8 mouse cellular contexts compared by ENCODE assay signal in genomic region chr16:16983534-16984422, GRCm38 (mm10). TPM values are rescaled to one million over a fixed set of nuclear protein-coding genes. Genes with fewer than 3 reads are reported as not detected.
DNase-seq lines count a peak whose midpoint lies in the region; ATAC-seq and TF ChIP-seq lines count a peak whose summit lies in the region.

No protein-coding gene starts in this region.

- H3K4me3 ChIP-seq in C2C12 (ENCODE audit: insufficient read depth, poor library complexity, severe bottlenecking) (peak overlapping the region; percentile 81), G1E (ENCODE audit: low read depth, low read length) (peak overlapping the region; percentile 96)
- peak overlapping the region; percentile 93 for H3K4me3 ChIP-seq in heart, adult 2 months
- H3K4me3 ChIP-seq in liver, postnatal 0 days (ENCODE audit: low read depth, low read length): peak overlapping the region; percentile 82
- peak overlapping the region; percentile 99 for H3K4me3 ChIP-seq in neural tube, embryonic 13.5 days

- peak overlapping the region; percentile 96 for H3K4me2 ChIP-seq in liver, postnatal 0 days (ENCODE audit: low read depth, low read length)
- H3K4me2 ChIP-seq in neural tube, embryonic 13.5 days: peak overlapping the region; percentile 67

- H3K36me3 ChIP-seq in C2C12 (ENCODE audit: control insufficient read depth, insufficient read depth) (peaks cover 14% of the 10 kb centered on the region), G1E (replicated peaks) (peaks cover 27% of the 10 kb centered on the region)
- peaks cover 13% of the 10 kb centered on the region for H3K36me3 ChIP-seq in heart, adult 2 months (ENCODE audit: control insufficient read depth, insufficient read depth, low read length)
- H3K36me3 ChIP-seq in liver, postnatal 0 days (replicated peaks; ENCODE audit: insufficient read depth, low read length): peaks cover 13% of the 10 kb centered on the region; the same call in 1 of the 2 replicates
- H3K36me3 ChIP-seq in neural tube, embryonic 13.5 days: 0 out of 2 replicates have a peak, but pooled peaks cover 9% of the 10 kb centered on the region

- H3K9ac ChIP-seq in heart, adult 2 months (ENCODE audit: low read depth, low read length): peak overlapping the region; percentile 92
- peak overlapping the region; percentile 85 for H3K9ac ChIP-seq in liver, postnatal 0 days (replicated peaks)
- peak overlapping the region; percentile 98 for H3K9ac ChIP-seq in neural tube, embryonic 13.5 days

- no peaks in the 10 kb centered on the region for H3K9me3 ChIP-seq in G1E (replicated peaks)
- no peaks in the 10 kb centered on the region for H3K9me3 ChIP-seq in liver, postnatal 0 days (ENCODE audit: low read length)
- H3K9me3 ChIP-seq in neural tube, embryonic 13.5 days: no peaks in the 10 kb centered on the region

- H3K27ac ChIP-seq in heart, adult 2 months: peak overlapping the region; percentile 95
- peak overlapping the region; percentile 84 for H3K27ac ChIP-seq in liver, postnatal 0 days (ENCODE audit: low read depth)
- peak overlapping the region; percentile 97 for H3K27ac ChIP-seq in neural tube, embryonic 13.5 days (replicated peaks)

- TF ChIP-seq CTCF in C2C12 (IDR thresholded peaks at IDR 0.05; ENCODE audit: control insufficient read depth, insufficient read depth, insufficient read length): no peak
- TF ChIP-seq CTCF in G1E (IDR thresholded peaks at IDR 0.05; ENCODE audit: low read depth, low read length): no peak
- TF ChIP-seq CTCF in heart, adult 2 months (IDR thresholded peaks at IDR 0.05): no peak
- 0 out of 2 replicates have a peak, but pooled peaks have one; percentile 11 for TF ChIP-seq CTCF in liver, postnatal 0 days (IDR thresholded peaks at IDR 0.05; ENCODE audit: low read depth)

- WGBS in heart, adult 2 months: under 1% methylated on average over 75 of the region's 75 CpGs
- under 1% methylated on average over 57 of the region's 75 CpGs for WGBS in liver, postnatal 0 days (ENCODE audit: insufficient replicate concordance)
- under 1% methylated on average over 72 of the region's 75 CpGs for WGBS in neural tube, embryonic 13.5 days

- no peak for TF ChIP-seq EP300 in heart, adult 2 months (IDR thresholded peaks at IDR 0.05; ENCODE audit: insufficient read depth, low read depth, low read length)
- TF ChIP-seq EP300 in liver, postnatal 0 days (IDR thresholded peaks at IDR 0.05; ENCODE audit: low read depth): no peak

- intact Hi-C loops in heart, adult 2 months (cut with DNase I): loop anchor here (2.0 to 5.0 kb wide), 3 partner anchors 39 to 89 kb away; no protein-coding TSS in a partner anchor

- H3K27me3 ChIP-seq in C2C12 (ENCODE audit: control insufficient read depth, insufficient read depth, insufficient read length) (no peaks in the 10 kb centered on the region), G1E (ENCODE audit: insufficient read depth, low read length) (peaks cover 8% of the 10 kb centered on the region)
- H3K27me3 ChIP-seq in heart, adult 2 months (ENCODE audit: control insufficient read depth, insufficient read depth, low read length): no peaks in the 10 kb centered on the region
- no peaks in the 10 kb centered on the region for H3K27me3 ChIP-seq in liver, postnatal 0 days (ENCODE audit: insufficient read depth, low read length)
- no peaks in the 10 kb centered on the region for H3K27me3 ChIP-seq in neural tube, embryonic 13.5 days

- H3ac ChIP-seq in C2C12 (ENCODE audit: control insufficient read depth, insufficient read length, low read depth): peak overlapping the region; percentile 97

- no peak for ATAC-seq in G1E (ENCODE audit: extremely low read depth, insufficient number of reproducible peaks, low FRiP score, poor library complexity, severe bottlenecking)
- peak; percentile 82 for ATAC-seq in liver, postnatal 0 days
- peak; percentile 71 for ATAC-seq in neural tube, embryonic 13.5 days (ENCODE audit: low read depth)

- H3K4me1 ChIP-seq in G1E (ENCODE audit: insufficient read depth, low read depth, low read length): peaks cover 41% of the 10 kb centered on the region
- H3K4me1 ChIP-seq in heart, adult 2 months (ENCODE audit: control insufficient read depth, insufficient read depth, low read length): peaks cover 2% of the 10 kb centered on the region; the same call in 1 of the 2 replicates
- peaks cover 22% of the 10 kb centered on the region for H3K4me1 ChIP-seq in liver, postnatal 0 days (ENCODE audit: insufficient read depth)
- peaks cover 32% of the 10 kb centered on the region for H3K4me1 ChIP-seq in neural tube, embryonic 13.5 days (replicated peaks)

- DNase-seq in G1E (ENCODE audit: low spot score): peak; percentile 33
- DNase-seq in embryo, embryonic 10.5 days (ENCODE audit: low spot score): peak; percentile 80
- no peak for DNase-seq in heart, adult 2 months
- DNase-seq in kidney, adult 11 months: peak; percentile 52
- DNase-seq in liver, postnatal 0 days: peak; percentile 75
- no peak for DNase-seq in yolk sac, embryonic 10.5 days (ENCODE audit: low spot score)

- TF ChIP-seq POLR2A in heart, adult 2 months (IDR thresholded peaks at IDR 0.05; ENCODE audit: insufficient read depth, low read depth, low read length): no peak

- peaks cover 49% of the 10 kb centered on the region for H3K79me3 ChIP-seq in C2C12 (ENCODE audit: low read depth)

- H3K79me2 ChIP-seq in C2C12 (ENCODE audit: control insufficient read depth, insufficient read depth): peaks cover 58% of the 10 kb centered on the region
- H3K79me2 ChIP-seq in heart, adult 2 months (replicated peaks; ENCODE audit: control insufficient read depth, insufficient read depth, low read length): peaks cover 2% of the 10 kb centered on the region; the same call in 1 of the 2 replicates

TF ChIP-seq in C2C12, 6 proteins besides CTCF, POLR2A, EP300 and RAD21:
- TF ChIP-seq MYOG (IDR thresholded peaks at IDR 0.05; ENCODE audit: control insufficient read depth, extremely low read depth, insufficient read length): no peak
- no peak for TF ChIP-seq MYOD1 (IDR thresholded peaks at IDR 0.05; ENCODE audit: control insufficient read depth, insufficient read length, low read depth)
- no peak for TF ChIP-seq FOSL1 (IDR thresholded peaks at IDR 0.05; ENCODE audit: insufficient read depth, low read length, poor library complexity, severe bottlenecking)
- no peak for TF ChIP-seq MAX (IDR thresholded peaks at IDR 0.05)
- TF ChIP-seq USF1 (IDR thresholded peaks at IDR 0.05; ENCODE audit: low read depth): no peak
- TF ChIP-seq CEBPB (IDR thresholded peaks at IDR 0.05; ENCODE audit: low read depth): no peak
TF ChIP-seq in C2C12: peak in this region for 0.

RNA-seq across cellular contexts. Expression of gene Mapk1, which starts 0.6 kb away (rescaled TPM):
- 77.2 TPM for polyA plus RNA-seq in C2C12 (2012; fragmentation: generic; extraction: Trizol)
- total RNA-seq in G1E (2014; fragmentation: Nextera tagmentation): 248 and 276 TPM in 2 replicates
- total RNA-seq in G1E (2017): 173 and 180 TPM in 2 replicates
- 54.2 and 72.7 TPM in 2 replicates for polyA plus RNA-seq in G1E (2012)
- 100 to 1,000 TPM; 103 to 115 TPM for total RNA-seq in heart, adult 2 months (2021)
- polyA plus RNA-seq in heart, adult 2 months (2012; rRNA removed): 56.2 and 104 TPM in 2 replicates
- polyA plus RNA-seq in liver, postnatal 0 days (2015; fragmentation: Nextera tagmentation; extraction: Ambion mirVana): 56.3 and 56.8 TPM in 2 replicates
- 174 and 180 TPM in 2 replicates for polyA plus RNA-seq in neural tube, embryonic 13.5 days (2015; fragmentation: Nextera tagmentation; extraction: Ambion mirVana)

Comparison
In these comparisons a context has a peak if more than half of its experiments do, and no peak if none do; other contexts are left out.
1. DNase-seq: peak in G1E (single experiment), embryo, embryonic 10.5 days (single experiment), kidney, adult 11 months (single experiment) and liver, postnatal 0 days (single experiment); none in heart, adult 2 months (0 of 2) and yolk sac, embryonic 10.5 days (single experiment).
2. Peak in every context shown above with its lines, with median percentiles within 50 percentile points of each other: H3K4me3 ChIP-seq, H3K27ac ChIP-seq and H3K9ac ChIP-seq.